Mouse (Mus musculus): ENCODE data around the gene Zbtb42. TPM values are rescaled to one million over a fixed set of nuclear protein-coding genes. Genes with fewer than 3 reads are reported as not detected.

Gene Zbtb42
- polyA plus RNA-seq, 1 experiment from 2014 or later, result 0.40 TPM

Small RNA genes lying within 50 kb of the gene (microRNA-seq; reads per million reads assigned to microRNA genes)
- gene Mir6939, result not detected

Other genes starting within 250 kb of the Zbtb42 start
- gene A530016L24Rik, start 189.4 kb upstream of the Zbtb42 start, polyA plus RNA-seq (2015; fragmentation: Nextera tagmentation; extraction: Ambion mirVana), result 0.08 TPM in 1 of 2 replicates, not detected in the other
- gene Tmem179, start 162.1 kb upstream of the Zbtb42 start, polyA plus RNA-seq (2015; fragmentation: Nextera tagmentation; extraction: Ambion mirVana), result 0.07 and 0.10 TPM in 2 replicates
- gene Inf2, start 90.0 kb upstream of the Zbtb42 start, polyA plus RNA-seq (2015; fragmentation: Nextera tagmentation; extraction: Ambion mirVana), result 1.4 and 2.1 TPM in 2 replicates
- gene Adssl1, start 58.8 kb upstream of the Zbtb42 start, polyA plus RNA-seq (2015; fragmentation: Nextera tagmentation; extraction: Ambion mirVana), result 6.7 and 7.5 TPM in 2 replicates
- 120 and 148 TPM in 2 replicates for gene Siva1, start 34.1 kb upstream of the Zbtb42 start, polyA plus RNA-seq (2015; fragmentation: Nextera tagmentation; extraction: Ambion mirVana)
- gene Akt1, start 3.9 kb upstream of the Zbtb42 start, polyA plus RNA-seq (2015; fragmentation: Nextera tagmentation; extraction: Ambion mirVana), result 13.8 and 17.9 TPM in 2 replicates
- gene Cep170b, start 41.6 kb downstream of the Zbtb42 start, polyA plus RNA-seq (2015; fragmentation: Nextera tagmentation; extraction: Ambion mirVana), result 2.5 and 2.9 TPM in 2 replicates
- 9.6 and 11.0 TPM in 2 replicates for gene Pld4, start 81.8 kb downstream of the Zbtb42 start, polyA plus RNA-seq (2015; fragmentation: Nextera tagmentation; extraction: Ambion mirVana)
- 0.13 and 0.15 TPM in 2 replicates for gene Ahnak2, start 123.8 kb downstream of the Zbtb42 start, polyA plus RNA-seq (2015; fragmentation: Nextera tagmentation; extraction: Ambion mirVana)
- 0.71 and 0.83 TPM in 2 replicates for gene Clba1, start 130.1 kb downstream of the Zbtb42 start, polyA plus RNA-seq (2015; fragmentation: Nextera tagmentation; extraction: Ambion mirVana)
- gene Cdca4, start 150.6 kb downstream of the Zbtb42 start, polyA plus RNA-seq (2015; fragmentation: Nextera tagmentation; extraction: Ambion mirVana), result 69.5 and 76.9 TPM in 2 replicates
- gene Gpr132, start 189.4 kb downstream of the Zbtb42 start, polyA plus RNA-seq (2015; fragmentation: Nextera tagmentation; extraction: Ambion mirVana), result 0.23 and 0.30 TPM in 2 replicates